Mouse (Mus musculus): ENCODE results near the gene Crym.

DNA sequence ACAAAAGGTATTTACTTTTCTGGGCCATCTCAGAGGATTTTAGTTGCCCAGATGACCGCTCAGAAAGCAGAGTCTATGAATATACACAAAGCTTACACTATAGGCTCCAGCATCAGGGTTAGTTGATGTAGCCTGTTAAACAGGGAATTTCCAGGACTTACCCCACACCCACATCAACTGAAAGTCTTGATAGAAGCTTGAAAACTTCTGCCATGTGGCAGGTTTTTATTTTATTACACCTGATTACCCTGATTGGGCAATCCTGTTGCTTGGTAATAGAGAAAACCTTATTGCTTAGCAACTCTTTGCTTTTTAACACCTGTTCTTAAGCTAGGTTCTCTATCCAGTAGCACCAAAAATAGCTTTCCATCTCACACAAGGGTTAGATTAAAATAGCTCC is 59.2 kb downstream of the Crym start:
- no peak for TF ChIP-seq FLI1 (IDR thresholded peaks at IDR 0.05; ENCODE audit: low read length)
- no peak for TF ChIP-seq GATA1 (IDR thresholded peaks at IDR 0.05; ENCODE audit: borderline replicate concordance, low read length)
